Mouse (Mus musculus) gastrocnemius, postnatal 14 days (tissue): ENCODE results near the gene Atoh8. TPM values are rescaled to one million over a fixed set of nuclear protein-coding genes. Genes with fewer than 3 reads are reported as not detected.

Experiments
- DNase-seq: peaks from one replicate; pipeline ENCODE4 v3.0.0; 2021; ENCODE audit warnings: mixed read lengths
- intact Hi-C: fragments of 180-260 bp; cut with DNase I; formaldehyde crosslinking; loops from one replicate; pipeline ENCODE4 v1.15.1; 2025; ENCODE audit warnings: low total_unique reads
- long read RNA-seq, 2 experiments: library from polyadenylated mRNA; stranded (forward); transcript quantifications; one replicate each; pipeline ENCODE4 v2.0.0; 2021
- total RNA-seq, 2 experiments: library from RNA; stranded (reverse); gene quantifications; 2 replicates each; pipeline ENCODE4 v1.2.3; 2021

Atoh8 gene
- 1 to 10 TPM; 5.3 to 7.1 TPM for total RNA-seq
- long read RNA-seq, experiment 1, transcript Atoh8-201 (3 exons, 2,355 nt) = major isoform, 7 of 9 reads
- long read RNA-seq, experiment 1, partial matches to known transcripts = 1 of 9 reads
- long read RNA-seq, experiment 1, other reads (novel, unspliced or antisense) = 1 of 9 reads
- long read RNA-seq, experiment 2, transcript Atoh8-201 (3 exons, 2,355 nt) = major isoform, 8 of 10 reads
- long read RNA-seq, experiment 2, partial matches to known transcripts = 0 of 10 reads
- long read RNA-seq, experiment 2, other reads (novel, unspliced or antisense) = 2 of 10 reads

GRCm38 (mm10) chr6:72235098-72235806, at the start of gene Atoh8:
Gene Atoh8 (minus strand): TSS chr6:72235577.
- intact Hi-C loops = no loop called here
- peak; percentile 72 for DNase-seq

DNA sequence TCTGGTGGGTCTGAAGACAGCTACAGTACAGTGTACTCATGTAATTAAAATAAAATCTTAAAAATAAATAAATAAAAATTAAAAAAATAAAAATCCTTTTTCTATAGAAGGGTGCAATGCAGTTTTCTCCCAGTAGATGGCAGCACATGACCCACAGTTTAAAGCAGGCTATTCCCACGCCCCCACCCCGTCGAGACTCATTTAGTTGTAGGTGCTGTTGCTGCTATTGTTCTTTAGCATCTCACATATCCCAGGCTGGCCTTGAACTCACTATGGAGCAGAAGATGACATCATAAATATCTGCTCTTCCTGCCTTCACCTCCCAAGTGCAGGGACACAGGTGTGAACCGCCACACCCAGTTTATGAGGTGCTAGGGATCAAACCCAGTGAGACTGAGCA, 48.5 kb upstream of the Atoh8 start:
- peak; percentile 33 for DNase-seq
- intact Hi-C loops = no loop called here

GRCm38 (mm10) chr6:72280410-72280998, 45.1 kb upstream of the Atoh8 start:
- intact Hi-C loops = no loop called here
- no peak for DNase-seq

GRCm38 (mm10) chr6:72279505-72279904, 44.1 kb upstream of the Atoh8 start:
- intact Hi-C loops = no loop called here
- no peak for DNase-seq

GRCm38 (mm10) chr6:72278835-72279234, 43.5 kb upstream of the Atoh8 start:
- intact Hi-C loops = no loop called here
- DNase-seq = no peak

- DNase-seq = peak; percentile 27
- intact Hi-C loops = no loop called here
Measured at GRCm38 (mm10) chr6:72277508-72278166, 42.3 kb upstream of the Atoh8 start.

- no peak for DNase-seq
- intact Hi-C loops = no loop called here
Measured at GRCm38 (mm10) chr6:72276972-72277441, 41.6 kb upstream of the Atoh8 start.

DNA sequence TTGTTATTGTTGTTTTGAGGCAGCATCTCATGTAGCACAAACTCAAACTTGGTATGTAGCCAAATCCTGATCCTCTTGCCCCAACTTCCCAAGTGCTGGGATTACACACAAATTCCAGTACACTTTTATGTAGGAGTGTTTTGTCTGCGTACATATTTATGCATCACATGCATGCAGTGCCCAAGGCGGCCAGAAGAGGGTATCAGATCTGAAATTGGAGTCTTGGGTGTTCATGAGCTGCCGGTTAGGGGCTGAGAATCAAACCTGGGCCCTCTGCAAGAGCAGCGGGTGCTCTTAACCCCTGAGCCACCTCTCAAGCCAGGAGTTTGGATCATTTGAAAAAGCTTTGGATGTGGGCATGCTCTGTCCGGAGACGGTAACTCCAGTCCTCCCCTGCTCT, 40.8 kb upstream of the Atoh8 start:
- DNase-seq = no peak
- intact Hi-C loops = no loop called here

DNA sequence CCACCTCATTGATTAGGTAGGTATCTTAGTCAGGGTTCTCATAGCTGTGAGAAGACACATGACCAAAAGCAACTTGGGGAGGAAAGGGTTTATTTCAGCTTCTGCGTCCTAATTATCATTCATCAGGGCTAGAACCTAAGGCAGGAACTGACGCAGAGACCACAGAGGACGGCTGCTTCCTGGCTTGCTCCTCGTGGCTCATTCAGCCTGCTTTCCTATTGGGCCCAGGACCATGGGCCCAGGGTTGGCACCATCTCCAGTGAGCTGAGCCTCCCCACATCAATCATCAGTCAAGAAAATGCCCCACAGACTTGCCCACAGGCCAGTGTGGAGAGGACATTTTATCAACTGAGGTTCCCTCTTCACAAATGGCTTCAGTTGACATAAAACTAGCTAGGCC, 40.1 kb upstream of the Atoh8 start:
- no peak for DNase-seq
- intact Hi-C loops = no loop called here

- intact Hi-C loops = no loop called here
- DNase-seq = no peak
Measured at GRCm38 (mm10) chr6:72273153-72273552, 37.8 kb upstream of the Atoh8 start.

DNA sequence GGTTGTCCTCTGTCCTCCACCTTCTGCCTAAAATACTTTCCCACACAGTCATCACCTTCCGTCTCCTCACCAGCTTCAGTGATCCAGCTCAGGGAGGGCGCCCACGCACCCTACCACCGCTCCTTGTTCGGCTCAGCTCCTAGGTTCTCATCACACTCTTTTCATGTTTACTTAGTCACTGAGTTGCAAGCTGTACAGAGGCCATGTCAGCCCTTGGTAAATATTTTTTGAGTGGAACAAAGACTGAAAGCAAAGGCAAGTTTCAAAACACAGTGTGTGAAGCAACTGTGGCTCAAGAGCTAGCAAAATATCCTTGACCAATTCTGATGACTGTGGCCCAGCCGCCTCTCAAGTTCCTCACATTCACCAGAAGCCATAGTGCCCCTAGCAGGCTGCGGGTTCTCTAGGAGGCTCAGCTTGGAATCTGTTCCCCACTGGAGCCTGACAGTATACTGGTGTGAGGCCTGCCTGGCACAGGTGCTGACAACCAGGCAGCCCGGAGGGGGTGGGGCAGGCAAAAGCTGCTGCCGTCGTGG, 36.9 kb upstream of the Atoh8 start:
- intact Hi-C loops = no loop called here
- DNase-seq = no peak

GRCm38 (mm10) chr6:72270952-72271519, 35.7 kb upstream of the Atoh8 start:
- intact Hi-C loops = no loop called here
- no peak for DNase-seq

- intact Hi-C loops = no loop called here
- no peak for DNase-seq
Measured at GRCm38 (mm10) chr6:72270258-72270657, 34.9 kb upstream of the Atoh8 start.

DNA sequence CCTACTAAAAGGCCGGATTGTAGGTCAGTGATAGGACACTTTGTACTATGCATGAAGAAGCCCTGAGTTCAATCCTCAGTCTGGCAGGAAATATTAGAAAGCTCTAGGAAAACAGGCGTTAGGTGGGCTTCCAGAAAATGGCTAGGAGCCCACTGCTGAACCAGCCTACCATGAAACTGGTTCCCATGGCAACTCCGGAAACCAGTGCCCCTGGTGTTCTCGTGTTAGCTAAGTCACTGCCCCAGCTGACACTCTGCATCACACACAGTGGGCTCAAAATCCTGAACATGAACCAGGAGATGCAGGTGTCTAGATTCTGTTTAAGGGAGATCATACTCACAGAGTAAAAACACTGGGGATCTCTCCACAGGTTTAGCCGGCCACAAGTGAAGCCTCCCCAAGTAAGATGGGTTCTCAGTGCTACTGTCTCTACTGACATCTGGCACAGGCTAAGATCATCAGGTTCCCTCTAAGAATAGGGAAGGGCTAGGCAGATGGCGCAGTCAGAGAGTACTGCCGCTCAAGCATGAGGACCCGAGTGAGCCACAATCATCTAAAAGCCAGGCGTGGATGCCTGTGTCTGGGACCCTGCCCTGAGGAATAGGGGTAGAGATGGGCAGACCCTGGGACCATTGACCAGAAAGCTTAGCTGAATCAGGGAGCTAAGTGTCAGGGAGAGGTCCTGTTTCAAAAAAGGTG, 32.9 kb upstream of the Atoh8 start:
- intact Hi-C loops = no loop called here

GRCm38 (mm10) chr6:72265664-72266063, 30.3 kb upstream of the Atoh8 start:
- intact Hi-C loops = no loop called here
- no peak for DNase-seq

More for the DNA sequence above, 32.9 kb upstream of the Atoh8 start:
- DNase-seq = no peak

DNA sequence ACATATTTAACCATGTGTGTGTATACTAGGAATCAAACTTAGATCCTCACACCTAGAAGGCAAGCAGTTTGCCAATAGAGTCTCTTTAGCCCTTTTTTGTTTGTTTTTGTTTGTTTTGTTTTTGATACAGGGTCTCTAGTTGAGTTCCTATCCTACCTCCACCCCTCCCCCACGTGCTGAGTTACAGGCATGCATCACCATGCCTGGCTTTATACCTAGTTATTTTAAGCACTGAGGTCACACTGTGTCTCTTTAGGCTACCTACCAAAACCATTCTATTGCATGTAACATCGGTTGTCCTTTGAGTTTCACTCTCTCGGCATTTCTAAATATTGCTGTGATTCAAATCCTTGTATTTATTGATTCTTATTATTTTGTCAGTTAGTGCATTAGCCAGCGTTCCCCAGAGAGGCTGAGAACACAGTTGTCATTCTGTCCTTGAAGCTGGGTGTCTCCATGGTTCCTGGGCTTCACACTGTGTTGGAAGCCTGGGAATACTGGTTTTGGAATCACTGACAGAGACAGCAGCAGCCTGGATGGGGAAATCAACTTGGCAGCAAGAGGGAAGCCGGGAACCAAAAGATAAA, 28.4 kb upstream of the Atoh8 start:
- no peak for DNase-seq
- intact Hi-C loops = no loop called here

- intact Hi-C loops = loop anchor here (1.0 kb wide), 1 partner anchor 76 kb away; no protein-coding TSS in a partner anchor
- no peak for DNase-seq
Measured at GRCm38 (mm10) chr6:72261683-72262320, 26.4 kb upstream of the Atoh8 start.
